Mouse (Mus musculus): Measurements from ENCODE around the gene Skint11.
"Not testable (repeated sequence)": the region's sequence is repeated elsewhere in the genome, so short reads cannot be mapped to it uniquely, and the experiment has no call there.

DNA sequence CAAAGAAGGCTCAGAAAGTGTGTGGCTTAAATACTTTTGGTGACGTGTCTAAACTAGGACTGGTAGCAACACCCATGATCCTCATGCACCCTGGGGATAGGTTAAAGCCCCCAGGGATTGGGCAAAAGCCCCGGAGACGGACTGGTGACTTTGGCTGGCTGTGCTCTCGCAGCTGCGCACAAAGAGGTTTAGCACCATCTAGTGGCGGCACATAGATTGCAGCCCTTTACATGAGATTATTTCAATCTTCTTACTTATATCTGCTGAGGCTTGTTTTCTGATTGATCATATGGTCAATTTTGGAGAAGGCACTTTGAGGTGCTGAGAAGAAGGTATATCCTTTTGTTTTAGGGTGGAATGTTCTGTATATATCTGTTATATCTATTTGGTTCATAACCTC, 9.7 kb downstream of the Skint11 start:
- TF ChIP-seq MAFK (IDR thresholded peaks at IDR 0.05; ENCODE audit: insufficient read depth, low read depth, low read length); ZNF384 (IDR thresholded peaks at IDR 0.05; ENCODE audit: low read depth, low read length); ZC3H11A (IDR thresholded peaks at IDR 0.05; ENCODE audit: borderline replicate concordance, low read depth, low read length); HCFC1 (IDR thresholded peaks at IDR 0.05; ENCODE audit: borderline replicate concordance, insufficient read depth, low read length); CHD2 (IDR thresholded peaks at IDR 0.05; ENCODE audit: low read depth, low read length): not testable (repeated sequence)

Data from ES-E14 (cell line).